Mouse (Mus musculus) myocyte (in vitro differentiated cells): ENCODE data around the gene Dnaaf1.

Source experiments
- E2F4 ChIP-seq: IDR thresholded peaks from one replicate; pipeline ENCODE4 v1.6.1; 2011; ENCODE audit warnings: mild to moderate bottlenecking, control low read depth, moderate library complexity; ENCODE audit not compliant: insufficient read depth
- MYOD1 ChIP-seq, 3 experiments: IDR thresholded peaks; one replicate each; pipeline ENCODE4 v1.6.1; 2011; ENCODE audit warnings: control low read depth in 2 of 3, low read depth in 2 of 3, mild to moderate bottlenecking in 2 of 3, moderate library complexity in 1 of 3; ENCODE audit not compliant: insufficient read length in 2 of 3, control insufficient read depth in 1 of 3
- MYOG ChIP-seq, 3 experiments: IDR thresholded peaks; one replicate each; pipeline ENCODE4 v1.6.1; 2011; ENCODE audit warnings: control low read depth in 2 of 3, low read depth in 2 of 3, mild to moderate bottlenecking in 2 of 3; ENCODE audit not compliant: insufficient read length in 2 of 3, control insufficient read depth in 1 of 3, insufficient read depth in 1 of 3
- POLR2A ChIP-seq: IDR thresholded peaks from one replicate; pipeline ENCODE4 v1.6.1; 2011; ENCODE audit warnings: low read depth, mild to moderate bottlenecking, control low read depth, moderate library complexity; ENCODE audit not compliant: insufficient read length
- POLR2AphosphoS2 ChIP-seq: IDR thresholded peaks from one replicate; pipeline ENCODE4 v1.6.1; 2011; ENCODE audit warnings: low read depth, control low read depth; ENCODE audit not compliant: insufficient read length
- REST ChIP-seq: IDR thresholded peaks from one replicate; pipeline ENCODE4 v1.6.1; 2011; ENCODE audit warnings: mild to moderate bottlenecking, control low read depth, moderate library complexity; ENCODE audit not compliant: insufficient read depth, insufficient read length
- TCF12 ChIP-seq: IDR thresholded peaks from one replicate; pipeline ENCODE4 v1.6.1; 2011; ENCODE audit warnings: mild to moderate bottlenecking, control low read depth; ENCODE audit not compliant: poor library complexity, insufficient read depth, severe bottlenecking
- USF1 ChIP-seq: IDR thresholded peaks from one replicate; pipeline ENCODE4 v1.6.1; 2011; ENCODE audit warnings: low read depth, mild to moderate bottlenecking, control low read depth, moderate library complexity

GRCm38 (mm10) chr8:119641058-119641457 lies 66.0 kb downstream of the Dnaaf1 start:
- TF ChIP-seq MYOD1 (IDR thresholded peaks at IDR 0.05; ENCODE audit: control insufficient read depth in 1 of 3, insufficient read length in 2 of 3, low read depth in 2 of 3) (no peak), POLR2A (no peak), REST (no peak), MYOG (IDR thresholded peaks at IDR 0.05; ENCODE audit: control insufficient read depth in 1 of 3, insufficient read depth in 1 of 3, insufficient read length in 2 of 3, low read depth in 2 of 3) (no peak), TCF12 (no peak), E2F4 (no peak), USF1 (no peak), POLR2AphosphoS2 (no peak)
